Mouse (Mus musculus) neural tube, embryonic 14.5 days (tissue): ENCODE results near the gene Sema4c. TPM values are rescaled to one million over a fixed set of nuclear protein-coding genes. Genes with fewer than 3 reads are reported as not detected.

Experiments
- ATAC-seq: fragments of 200-750 bp; cut with Nextera tagmentation; 2 replicates; pipeline ENCODE4 v1.8.0; 2017; ENCODE audit warnings: low read depth, mild to moderate bottlenecking, moderate TSS enrichment, moderate library complexity
- H3K27ac ChIP-seq: fragments of 300-500 bp; sonication (generic); 2 replicates; pipeline ENCODE4 v1.5.1; 2014; ENCODE audit warnings: low read depth, mild to moderate bottlenecking, control low read depth, low read length, moderate library complexity, mixed read lengths
- H3K27me3 ChIP-seq: fragments of 300-500 bp; sonication (generic); 2 replicates; pipeline ENCODE4 v1.6.1; 2014; ENCODE audit warnings: low read length; ENCODE audit not compliant: control insufficient read depth, insufficient read depth
- H3K36me3 ChIP-seq: fragments of 300-500 bp; sonication (generic); 2 replicates; pipeline ENCODE4 v1.6.1; 2014; ENCODE audit warnings: low read length, mixed read lengths; ENCODE audit not compliant: control insufficient read depth, insufficient read depth
- H3K4me1 ChIP-seq: fragments of 300-500 bp; sonication (generic); 2 replicates; pipeline ENCODE4 v1.6.1; 2014; ENCODE audit warnings: low read length; ENCODE audit not compliant: control insufficient read depth, insufficient read depth
- H3K4me2 ChIP-seq: fragments of 300-500 bp; sonication (generic); 2 replicates; pipeline ENCODE4 v1.6.1; 2014; ENCODE audit warnings: mild to moderate bottlenecking, low read depth, low read length, control low read depth
- H3K4me3 ChIP-seq: fragments of 300-500 bp; sonication (generic); 2 replicates; pipeline ENCODE4 v1.5.1; 2014; ENCODE audit warnings: low read depth, low read length, control low read depth, mixed read lengths
- H3K9ac ChIP-seq: fragments of 300-500 bp; sonication (generic); replicated peaks from 2 replicates; pipeline ENCODE4 v1.6.1; 2014; ENCODE audit warnings: low read depth, mild to moderate bottlenecking, control low read depth, low read length, mixed read lengths
- H3K9me3 ChIP-seq: fragments of 300-500 bp; sonication (generic); 2 replicates; pipeline ENCODE4 v1.6.1; 2016; ENCODE audit warnings: low read length; ENCODE audit not compliant: control insufficient read depth
- WGBS: fragments of 180-500 bp; shearing (Covaris S2); extraction: QIAGEN DNeasy Blood & Tissue Kit; methylation state at CpG from one replicate; pipeline ENCODE4 v1.1.7; 2014; 5-methylcytosine and 5-hydroxymethylcytosine counted together
- polyA plus RNA-seq: library from polyadenylated mRNA; unstranded; fragments of >200 nt; fragmentation: Nextera tagmentation; extraction: Ambion mirVana; gene quantifications from 2 replicates; pipeline ENCODE4 v1.2.1, GENCODE M21; 2014

Sema4c gene
- 4.0 and 5.2 TPM in 2 replicates for polyA plus RNA-seq

DNA sequence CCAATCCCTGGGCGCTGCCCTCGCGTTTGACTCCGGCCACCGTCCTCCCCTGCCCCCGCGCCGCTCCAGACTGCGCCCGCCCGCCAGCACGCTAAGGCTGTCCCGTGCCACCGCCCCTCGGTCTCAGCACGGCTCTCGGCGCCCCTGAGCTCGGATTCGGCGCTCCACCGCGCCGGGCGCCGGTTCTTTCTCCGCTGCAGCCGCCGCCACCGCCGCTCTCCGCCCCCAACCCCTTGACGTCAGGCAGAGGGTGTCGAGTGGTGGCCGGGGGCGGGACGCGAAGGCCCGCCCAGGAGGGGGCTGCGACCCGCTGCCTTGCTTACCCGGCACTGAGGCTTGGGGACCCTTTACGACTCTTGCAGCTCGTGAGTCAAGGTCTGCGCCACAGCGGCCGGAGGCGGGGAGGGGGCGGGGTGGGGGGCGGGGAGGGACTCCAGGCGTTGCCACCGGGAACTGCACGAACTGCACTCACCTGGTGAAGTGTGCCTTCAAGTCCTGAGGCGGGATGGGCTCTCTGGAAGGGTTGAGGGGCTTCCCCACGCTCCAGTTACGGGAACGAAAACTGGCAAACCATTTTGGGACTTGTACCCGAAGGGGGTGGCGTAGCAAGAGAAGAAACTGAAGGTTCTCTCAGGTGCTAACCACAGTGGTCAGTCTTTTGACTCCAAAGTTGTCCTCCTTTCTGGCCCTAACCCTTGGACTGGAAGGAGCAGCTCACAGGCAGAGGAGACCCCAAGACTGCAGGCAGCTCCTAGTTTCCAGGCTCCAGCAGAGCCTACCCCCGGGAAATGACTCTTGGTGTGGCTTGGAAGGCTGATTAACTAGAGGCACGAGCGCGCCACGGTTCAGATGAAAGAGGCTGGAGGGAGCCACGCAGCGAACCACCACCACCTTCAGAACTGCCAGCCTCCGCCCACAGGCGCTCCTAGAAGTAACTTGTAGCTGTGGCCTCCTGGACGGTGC is at the start of gene Sema4c:
TSS of gene Sema4c (minus strand) at position 319 of the 963 bp plus-strand sequence.
- Histone ChIP-seq H3K9ac (peak within 1 kb of the TSS; percentile 99), H3K36me3 (peaks cover 11% of the 10 kb centered on the region), H3K4me2 (peak within 1 kb of the TSS; percentile 97), H3K27me3 (no peaks in the 10 kb centered on the region; the same call in 1 of the 2 replicates), H3K27ac (peak within 1 kb of the TSS; percentile 99), H3K9me3 (no peaks in the 10 kb centered on the region), H3K4me3 (peak within 1 kb of the TSS; percentile 98), H3K4me1 (peaks cover 28% of the 10 kb centered on the region)
- WGBS, result 2% methylated on average over 61 of the region's 69 CpGs
- ATAC-seq, result peak; percentile 67

DNA sequence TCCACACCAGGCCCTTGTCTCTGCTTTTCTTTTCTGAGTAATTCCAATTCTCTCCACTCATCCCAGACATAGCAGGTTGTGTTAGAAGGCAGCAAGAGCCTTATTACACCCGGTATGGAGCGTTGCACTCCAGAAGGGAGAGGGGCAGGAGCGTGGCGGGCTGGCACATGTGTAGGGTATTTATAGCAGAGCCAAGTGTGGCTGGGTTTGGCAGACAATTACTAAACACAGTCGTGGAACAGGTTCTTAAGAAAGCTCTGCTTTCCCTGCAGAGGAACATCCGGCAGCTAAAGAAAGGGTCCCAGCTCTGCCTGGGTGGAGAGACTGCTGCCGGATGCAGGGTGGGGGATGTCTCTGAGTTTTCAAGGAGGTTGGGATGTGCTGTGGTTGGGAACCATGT is 48.8 kb upstream of the Sema4c start:
- no peak overlapping the region for H3K9ac ChIP-seq

DNA sequence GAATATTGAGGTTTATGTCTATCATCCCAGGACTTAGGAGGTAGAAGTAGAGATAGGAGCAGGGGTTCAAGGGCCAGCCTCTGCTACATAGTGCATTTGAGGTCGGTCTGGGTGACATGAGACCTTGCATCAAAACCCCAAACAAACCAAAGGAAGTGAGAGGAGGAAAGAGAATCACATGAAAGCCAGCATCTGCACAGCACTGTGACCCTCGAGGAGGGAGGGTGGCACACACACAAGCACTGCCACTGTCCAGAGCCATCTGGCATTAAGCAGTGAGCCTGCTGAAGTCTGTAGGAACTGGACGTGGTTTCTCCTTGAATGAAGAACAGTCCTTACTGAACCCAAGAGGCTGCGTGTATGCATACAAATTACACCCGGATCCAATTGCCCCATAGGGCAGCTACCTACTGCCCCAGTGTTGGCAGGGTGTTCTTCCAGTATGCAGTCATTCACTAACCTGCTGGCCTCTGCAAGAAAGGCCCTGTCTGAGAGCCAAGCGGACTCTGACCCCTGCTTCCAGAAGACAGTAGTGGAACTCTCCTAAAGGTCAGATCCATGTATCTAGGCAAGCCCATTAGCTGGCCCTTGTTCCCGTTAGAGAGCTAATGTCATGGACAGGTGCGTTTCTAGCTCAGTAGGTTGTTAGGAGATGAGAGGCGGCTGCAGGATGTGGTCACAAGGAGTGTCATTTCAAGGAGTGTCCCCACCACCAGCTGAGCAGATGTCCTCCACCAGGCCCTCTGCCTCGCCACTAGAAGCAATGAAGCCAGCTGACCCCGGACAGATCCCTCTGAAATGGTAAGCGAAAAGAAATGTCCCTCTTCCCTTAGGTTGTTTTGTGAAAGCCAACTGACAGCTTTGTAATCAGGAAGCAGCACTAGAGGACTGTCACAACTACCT is 46.4 kb upstream of the Sema4c start:
- H3K4me3 ChIP-seq, result no peak overlapping the region
- H3K9me3 ChIP-seq, result no peaks in the 10 kb centered on the region
- H3K4me1 ChIP-seq, result no peaks in the 10 kb centered on the region
- no peak overlapping the region for H3K9ac ChIP-seq
- H3K36me3 ChIP-seq, result no peaks in the 10 kb centered on the region
- WGBS, result 82% methylated on average over 12 of the region's 12 CpGs
- H3K27me3 ChIP-seq, result no peaks in the 10 kb centered on the region
- no peak for ATAC-seq
- no peak overlapping the region for H3K4me2 ChIP-seq
- no peak overlapping the region for H3K27ac ChIP-seq

More for the DNA sequence above, 48.8 kb upstream of the Sema4c start:
- 64% methylated on average over 7 of the region's 7 CpGs for WGBS
- H3K4me3 ChIP-seq, result no peak overlapping the region
- H3K36me3 ChIP-seq, result no peaks in the 10 kb centered on the region
- ATAC-seq, result no peak
- H3K27ac ChIP-seq, result no peak overlapping the region
- H3K9me3 ChIP-seq, result no peaks in the 10 kb centered on the region
- no peak overlapping the region for H3K4me2 ChIP-seq
- H3K27me3 ChIP-seq, result no peaks in the 10 kb centered on the region
- no peaks in the 10 kb centered on the region for H3K4me1 ChIP-seq

DNA sequence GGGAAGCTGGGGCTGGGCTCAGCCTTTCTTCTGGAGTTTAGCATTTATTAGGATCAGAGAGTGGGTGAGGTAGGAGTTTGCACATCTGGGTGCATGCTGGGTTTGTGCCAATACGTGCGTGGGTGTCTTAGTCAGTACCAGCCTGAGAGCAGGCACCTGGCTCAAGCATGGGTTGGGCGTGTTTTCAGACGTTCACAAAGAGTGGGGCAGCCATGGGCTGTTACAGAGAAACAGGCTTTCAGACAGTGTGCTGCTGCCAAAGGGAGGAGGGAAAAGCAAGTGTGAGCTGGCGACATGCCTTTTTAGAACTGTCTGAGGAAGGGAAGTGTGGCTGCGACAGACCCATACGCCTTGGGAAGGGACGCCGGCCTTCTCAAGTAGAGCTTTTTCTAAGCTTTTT is 45.2 kb upstream of the Sema4c start:
- Histone ChIP-seq H3K4me1 (no peaks in the 10 kb centered on the region), H3K27ac (peak overlapping the region; percentile 22; the same call in 1 of the 2 replicates), H3K9ac (no peak overlapping the region), H3K4me3 (no peak overlapping the region), H3K36me3 (no peaks in the 10 kb centered on the region), H3K27me3 (no peaks in the 10 kb centered on the region), H3K9me3 (no peaks in the 10 kb centered on the region), H3K4me2 (no peak overlapping the region)
- WGBS, result 50% methylated on average over 9 of the region's 9 CpGs
- no peak; the same call in 1 of the 2 replicates for ATAC-seq

DNA sequence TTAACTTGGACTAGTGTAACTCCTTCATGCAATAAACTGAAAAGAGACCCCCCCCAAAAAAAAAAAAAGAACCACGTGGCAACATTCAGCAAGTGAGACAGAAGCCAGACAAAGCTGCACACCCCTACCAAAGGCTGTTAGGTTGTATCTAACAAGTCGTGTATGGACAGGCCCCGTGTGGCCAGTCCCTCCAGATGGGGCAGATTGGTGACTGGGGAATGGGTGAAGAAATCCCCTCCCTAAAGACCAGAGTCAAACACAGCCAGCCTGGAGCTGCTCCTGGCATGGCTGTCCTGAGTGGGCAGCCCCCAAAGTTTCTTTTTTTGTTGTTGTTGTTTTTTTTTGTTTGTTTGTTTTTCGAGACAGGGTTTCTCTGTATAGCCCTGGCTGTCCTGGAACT is 44.1 kb upstream of the Sema4c start:
- whole genome bisulfite sequencing, result 75% methylated on average over 4 of the region's 4 CpGs
- ATAC-seq, result no peak

DNA sequence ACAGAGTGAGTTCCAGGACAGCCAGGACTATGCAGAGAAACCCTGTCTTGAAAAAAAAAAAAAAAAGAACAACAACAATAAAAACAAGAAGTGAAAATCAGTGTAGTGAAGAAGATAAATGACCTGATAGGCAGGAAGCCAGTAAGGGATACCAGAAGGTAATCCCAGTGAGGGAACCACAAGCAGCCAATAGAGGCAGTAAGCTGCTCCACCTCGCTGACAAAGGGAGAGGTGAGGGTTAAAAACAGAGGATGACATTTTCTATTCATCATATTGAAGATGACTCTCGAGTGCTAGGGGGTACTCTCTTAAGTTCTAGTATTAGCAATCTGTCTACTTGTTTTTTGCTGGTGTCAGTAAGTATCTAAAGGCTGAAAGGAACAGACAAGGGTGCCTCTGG is 40.3 kb upstream of the Sema4c start:
- Histone ChIP-seq H3K4me1 (0 out of 2 replicates have a peak, but pooled peaks cover 4% of the 10 kb centered on the region), H3K4me2 (no peak overlapping the region), H3K9ac (no peak overlapping the region), H3K27ac (no peak overlapping the region), H3K27me3 (no peaks in the 10 kb centered on the region), H3K36me3 (no peaks in the 10 kb centered on the region), H3K4me3 (no peak overlapping the region), H3K9me3 (no peaks in the 10 kb centered on the region)
- WGBS, result 69% methylated on average over 2 of the region's 2 CpGs
- ATAC-seq, result no peak

More for the DNA sequence above, 44.1 kb upstream of the Sema4c start:
- no peak overlapping the region for H3K9ac ChIP-seq
- H3K4me2 ChIP-seq, result no peak overlapping the region
- H3K4me1 ChIP-seq, result no peaks in the 10 kb centered on the region
- no peaks in the 10 kb centered on the region for H3K36me3 ChIP-seq
- no peaks in the 10 kb centered on the region for H3K27me3 ChIP-seq
- H3K4me3 ChIP-seq, result no peak overlapping the region
- H3K9me3 ChIP-seq, result no peaks in the 10 kb centered on the region
- H3K27ac ChIP-seq, result no peak overlapping the region

DNA sequence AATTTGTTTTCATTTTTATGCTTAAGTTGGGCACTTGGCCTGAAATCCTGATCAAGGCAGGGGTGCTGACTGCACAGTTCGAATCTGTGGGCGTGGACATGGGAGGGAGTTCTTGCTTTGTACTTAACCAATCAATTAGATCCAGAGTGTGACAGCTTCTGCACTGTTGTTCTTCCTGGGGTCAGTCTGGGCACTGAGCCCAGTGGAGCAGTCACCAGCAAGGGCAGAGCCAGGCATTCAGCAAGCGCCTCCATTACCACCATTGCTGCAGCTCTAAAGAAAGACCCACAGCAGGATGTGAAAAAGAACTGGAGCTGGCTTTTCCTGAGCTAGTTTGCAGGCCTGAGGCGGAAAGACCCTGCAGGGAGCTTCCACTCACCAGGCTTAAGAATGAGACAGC is 38.0 kb upstream of the Sema4c start:
- H3K36me3 ChIP-seq, result no peaks in the 10 kb centered on the region
- H3K4me3 ChIP-seq, result no peak overlapping the region
- WGBS, result 5% methylated on average over 4 of the region's 4 CpGs
- H3K4me1 ChIP-seq, result 0 out of 2 replicates have a peak, but pooled peaks cover 4% of the 10 kb centered on the region
- no peak overlapping the region for H3K27ac ChIP-seq
- H3K27me3 ChIP-seq, result no peaks in the 10 kb centered on the region
- H3K4me2 ChIP-seq, result no peak overlapping the region
- no peaks in the 10 kb centered on the region for H3K9me3 ChIP-seq
- H3K9ac ChIP-seq, result no peak overlapping the region
- peak; percentile 89 for ATAC-seq

DNA sequence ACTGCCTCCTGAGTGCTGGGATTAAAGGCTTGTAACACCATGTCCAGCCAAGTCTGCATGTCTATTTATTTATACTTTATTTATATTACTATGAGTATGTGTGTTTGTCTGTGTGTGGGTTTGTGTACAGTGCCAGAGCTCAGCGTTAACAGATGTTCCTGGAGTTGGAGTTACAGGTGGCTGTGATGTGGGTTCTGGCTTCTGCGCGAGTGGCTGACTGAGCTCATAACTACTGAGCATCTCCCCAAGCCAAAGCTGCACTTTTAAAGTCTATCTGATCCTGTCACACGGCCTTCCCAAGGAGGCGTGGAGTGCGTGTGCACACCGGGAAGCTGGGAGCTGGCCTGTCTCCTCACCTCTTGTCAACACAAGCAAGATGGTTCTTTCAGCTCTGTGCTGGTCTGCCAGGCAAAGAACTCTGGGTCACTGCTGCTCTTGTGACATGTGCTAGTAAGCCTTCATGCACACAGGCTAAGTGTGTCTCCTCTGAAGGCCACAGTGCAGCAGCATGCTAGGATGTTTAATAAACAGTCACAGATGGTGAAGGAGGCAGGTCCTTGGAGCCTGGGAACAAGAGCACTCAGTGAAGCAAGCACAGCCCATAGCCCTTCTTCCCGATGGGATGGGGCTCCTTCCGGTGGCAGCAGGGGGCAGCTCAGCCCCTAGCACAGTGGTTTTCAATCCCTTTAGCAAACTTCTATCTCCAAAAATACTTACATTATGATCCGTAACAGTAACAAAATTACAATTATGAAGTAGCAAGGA is 37.2 kb upstream of the Sema4c start:
- Histone ChIP-seq H3K4me3 (no peak overlapping the region), H3K4me2 (no peak overlapping the region), H3K36me3 (no peaks in the 10 kb centered on the region), H3K27me3 (no peaks in the 10 kb centered on the region), H3K27ac (peak overlapping the region; percentile 39; the same call in 1 of the 2 replicates), H3K9me3 (no peaks in the 10 kb centered on the region), H3K9ac (no peak overlapping the region), H3K4me1 (0 out of 2 replicates have a peak, but pooled peaks cover 4% of the 10 kb centered on the region)
- WGBS, result 70% methylated on average over 10 of the region's 10 CpGs
- ATAC-seq, result peak; percentile 50; the same call in 1 of the 2 replicates
